Mouse (Mus musculus): ENCODE measurements at regions not wholly inside any gene's neighbourhood (a gene's known extent, or its start where the extent isn't known, plus 50 kb on each side); places are given as distances from the start of the nearest gene placed in this dataset.
A peak's percentile ranks its signal among the peaks of the same experiment; 100 is the strongest.

- DNase-seq = no peak
- no peaks in the 10 kb centered on the region for H3K79me2 ChIP-seq (replicated peaks; ENCODE audit: control insufficient read depth, insufficient read depth, low read length)
- 55% methylated on average over 5 of the region's 5 CpGs for WGBS
- intact Hi-C loops (cut with DNase I) = no loop called here
- no peak for TF ChIP-seq POLR2A (IDR thresholded peaks at IDR 0.05; ENCODE audit: insufficient read depth, low read depth, low read length)
- peak; percentile 30 for TF ChIP-seq CTCF (IDR thresholded peaks at IDR 0.05)
- H3K27ac ChIP-seq = peak overlapping the region; percentile 58
- H3K4me1 ChIP-seq (ENCODE audit: control insufficient read depth, insufficient read depth, low read length) = no peaks in the 10 kb centered on the region; the same call in 1 of the 2 replicates
- no peak overlapping the region for H3K9ac ChIP-seq (ENCODE audit: low read depth, low read length)
- no peaks in the 10 kb centered on the region for H3K36me3 ChIP-seq (ENCODE audit: control insufficient read depth, insufficient read depth, low read length)
- no peaks in the 10 kb centered on the region for H3K27me3 ChIP-seq (ENCODE audit: control insufficient read depth, insufficient read depth, low read length)
- H3K4me3 ChIP-seq = no peak overlapping the region
Measured at GRCm38 (mm10) chr14:120119506-120119905, 77.3 kb upstream of the Oxgr1 start.

GRCm38 (mm10) chr14:120120261-120120660 lies 78.0 kb upstream of the Oxgr1 start:
- TF ChIP-seq EP300 (IDR thresholded peaks at IDR 0.05; ENCODE audit: insufficient read depth, low read depth, low read length) (no peak), POLR2A (IDR thresholded peaks at IDR 0.05; ENCODE audit: insufficient read depth, low read depth, low read length) (no peak), CTCF (IDR thresholded peaks at IDR 0.05) (no peak)
- WGBS = 90% methylated on average over 5 of the region's 5 CpGs
- intact Hi-C loops (cut with DNase I) = no loop called here
- Histone ChIP-seq H3K79me2 (replicated peaks; ENCODE audit: control insufficient read depth, insufficient read depth, low read length) (no peaks in the 10 kb centered on the region), H3K27me3 (ENCODE audit: control insufficient read depth, insufficient read depth, low read length) (no peaks in the 10 kb centered on the region), H3K27ac (no peak overlapping the region), H3K4me3 (no peak overlapping the region), H3K36me3 (ENCODE audit: control insufficient read depth, insufficient read depth, low read length) (no peaks in the 10 kb centered on the region), H3K9ac (ENCODE audit: low read depth, low read length) (no peak overlapping the region), H3K4me1 (ENCODE audit: control insufficient read depth, insufficient read depth, low read length) (no peaks in the 10 kb centered on the region; the same call in 1 of the 2 replicates)
- DNase-seq = no peak

- H3K4me3 ChIP-seq = no peak overlapping the region
- intact Hi-C loops (cut with DNase I) = no loop called here
- H3K27me3 ChIP-seq (ENCODE audit: control insufficient read depth, insufficient read depth, low read length) = no peaks in the 10 kb centered on the region
- H3K9ac ChIP-seq (ENCODE audit: low read depth, low read length) = no peak overlapping the region
- TF ChIP-seq CTCF (IDR thresholded peaks at IDR 0.05) (no peak), POLR2A (IDR thresholded peaks at IDR 0.05; ENCODE audit: insufficient read depth, low read depth, low read length) (no peak), EP300 (IDR thresholded peaks at IDR 0.05; ENCODE audit: insufficient read depth, low read depth, low read length) (no peak)
- no peak overlapping the region for H3K27ac ChIP-seq
- H3K4me1 ChIP-seq (ENCODE audit: control insufficient read depth, insufficient read depth, low read length) = no peaks in the 10 kb centered on the region
- 65% methylated on average over 5 of the region's 5 CpGs for WGBS
- DNase-seq = no peak
- H3K79me2 ChIP-seq (replicated peaks; ENCODE audit: control insufficient read depth, insufficient read depth, low read length) = no peaks in the 10 kb centered on the region
- H3K36me3 ChIP-seq (ENCODE audit: control insufficient read depth, insufficient read depth, low read length) = no peaks in the 10 kb centered on the region
Measured at GRCm38 (mm10) chr14:120125315-120125714, 83.1 kb upstream of the Oxgr1 start.

- H3K9ac ChIP-seq (ENCODE audit: low read depth, low read length) = no peak overlapping the region
- no peak for DNase-seq
- H3K4me3 ChIP-seq = no peak overlapping the region
- 75% methylated on average over 5 of the region's 5 CpGs for whole genome bisulfite sequencing
- no peaks in the 10 kb centered on the region for H3K36me3 ChIP-seq (ENCODE audit: control insufficient read depth, insufficient read depth, low read length)
- no peak for TF ChIP-seq EP300 (IDR thresholded peaks at IDR 0.05; ENCODE audit: insufficient read depth, low read depth, low read length)
- no peaks in the 10 kb centered on the region for H3K79me2 ChIP-seq (replicated peaks; ENCODE audit: control insufficient read depth, insufficient read depth, low read length)
- no peaks in the 10 kb centered on the region for H3K27me3 ChIP-seq (ENCODE audit: control insufficient read depth, insufficient read depth, low read length)
- H3K4me1 ChIP-seq (ENCODE audit: control insufficient read depth, insufficient read depth, low read length) = no peaks in the 10 kb centered on the region
- intact Hi-C loops (cut with DNase I) = no loop called here
- no peak overlapping the region for H3K27ac ChIP-seq
Measured at GRCm38 (mm10) chr14:120127481-120127880, 85.2 kb upstream of the Oxgr1 start.

GRCm38 (mm10) chr14:120134346-120135008 lies 92.2 kb upstream of the Oxgr1 start:
- H3K4me3 ChIP-seq = no peak overlapping the region
- TF ChIP-seq POLR2A (IDR thresholded peaks at IDR 0.05; ENCODE audit: insufficient read depth, low read depth, low read length) (no peak), EP300 (IDR thresholded peaks at IDR 0.05; ENCODE audit: insufficient read depth, low read depth, low read length) (no peak), CTCF (IDR thresholded peaks at IDR 0.05) (no peak)
- no peak for DNase-seq
- WGBS = 70% methylated on average over 6 of the region's 6 CpGs
- H3K36me3 ChIP-seq (ENCODE audit: control insufficient read depth, insufficient read depth, low read length) = no peaks in the 10 kb centered on the region
- no peak overlapping the region for H3K27ac ChIP-seq
- intact Hi-C loops (cut with DNase I) = loop anchor here (10.0 kb wide), 1 partner anchor 530 kb away; no protein-coding TSS in a partner anchor
- no peaks in the 10 kb centered on the region for H3K27me3 ChIP-seq (ENCODE audit: control insufficient read depth, insufficient read depth, low read length)
- no peak overlapping the region for H3K9ac ChIP-seq (ENCODE audit: low read depth, low read length)
- H3K4me1 ChIP-seq (ENCODE audit: control insufficient read depth, insufficient read depth, low read length) = peaks cover 6% of the 10 kb centered on the region; the same call in 1 of the 2 replicates
- H3K79me2 ChIP-seq (replicated peaks; ENCODE audit: control insufficient read depth, insufficient read depth, low read length) = no peaks in the 10 kb centered on the region

- WGBS = 55% methylated on average over 5 of the region's 5 CpGs
Measured at GRCm38 (mm10) chr14:120135198-120135597, 93.0 kb upstream of the Oxgr1 start.

More at GRCm38 (mm10) chr14:120135198-120135597, 93.0 kb upstream of the Oxgr1 start:
- TF ChIP-seq EP300 (IDR thresholded peaks at IDR 0.05; ENCODE audit: insufficient read depth, low read depth, low read length) (no peak), POLR2A (IDR thresholded peaks at IDR 0.05; ENCODE audit: insufficient read depth, low read depth, low read length) (no peak), CTCF (IDR thresholded peaks at IDR 0.05) (no peak)
- intact Hi-C loops (cut with DNase I) = loop anchor here (10.0 kb wide), 1 partner anchor 530 kb away; no protein-coding TSS in a partner anchor
- DNase-seq = no peak
- no peaks in the 10 kb centered on the region for H3K27me3 ChIP-seq (ENCODE audit: control insufficient read depth, insufficient read depth, low read length)
- H3K79me2 ChIP-seq (replicated peaks; ENCODE audit: control insufficient read depth, insufficient read depth, low read length) = no peaks in the 10 kb centered on the region
- H3K9ac ChIP-seq (ENCODE audit: low read depth, low read length) = no peak overlapping the region
- H3K4me3 ChIP-seq = no peak overlapping the region
- peaks cover 6% of the 10 kb centered on the region; the same call in 1 of the 2 replicates for H3K4me1 ChIP-seq (ENCODE audit: control insufficient read depth, insufficient read depth, low read length)
- H3K36me3 ChIP-seq (ENCODE audit: control insufficient read depth, insufficient read depth, low read length) = no peaks in the 10 kb centered on the region
- no peak overlapping the region for H3K27ac ChIP-seq

Data from heart, adult 2 months (tissue).